In the genomic region with DNA sequence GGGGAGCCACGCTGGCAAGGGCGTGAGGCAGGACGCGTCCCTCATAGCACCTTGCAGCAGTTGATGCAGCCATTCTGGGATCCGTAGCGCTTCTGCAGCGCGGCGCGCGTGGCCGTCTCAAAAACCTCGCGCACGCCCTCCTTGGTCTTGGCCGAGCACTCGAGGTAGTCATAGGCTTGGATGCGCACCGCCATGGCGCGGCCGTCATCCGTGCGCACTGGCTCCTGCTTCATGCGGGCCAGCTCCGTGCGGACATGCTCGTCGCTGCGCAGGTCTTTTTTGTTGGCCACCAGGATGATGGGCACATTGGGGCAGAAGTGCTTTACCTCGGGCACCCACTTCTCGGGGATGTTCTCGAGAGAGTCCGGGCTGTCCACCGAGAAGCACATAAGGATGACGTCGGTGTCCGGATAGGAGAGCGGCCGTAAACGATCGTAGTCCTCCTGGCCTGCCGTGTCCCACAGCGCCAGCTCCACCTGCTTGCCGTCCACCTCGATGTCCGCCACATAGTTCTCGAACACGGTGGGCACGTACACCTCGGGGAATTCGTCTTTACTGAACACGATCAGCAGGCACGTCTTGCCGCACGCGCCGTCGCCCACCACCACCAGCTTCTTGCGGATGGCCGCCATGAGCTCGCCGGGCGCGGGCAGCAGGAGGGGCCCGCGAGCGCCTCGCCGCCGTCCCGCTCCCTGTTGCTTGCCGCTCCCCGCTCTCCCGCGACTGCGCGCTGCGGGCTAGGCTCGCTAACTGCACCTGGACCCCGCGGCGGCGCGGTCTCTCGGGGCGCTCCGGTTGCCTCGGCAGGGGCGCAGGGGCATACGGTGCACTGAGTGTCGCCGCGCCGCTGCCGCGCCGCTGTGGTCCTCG, we compare ENCODE assay signal across 8 mouse cellular contexts. TPM values are rescaled to one million over a fixed set of nuclear protein-coding genes. Genes with fewer than 3 reads are reported as not detected.
DNase-seq lines count a peak whose midpoint lies in the region; ATAC-seq lines count a peak whose summit lies in the region.

No protein-coding gene starts in this region.

- H3K4me2 ChIP-seq in hindbrain, embryonic 16.5 days (ENCODE audit: low read length) = peak overlapping the region; percentile 93
- H3K4me2 ChIP-seq in limb, embryonic 12.5 days = peak overlapping the region; percentile 94
- H3K4me2 ChIP-seq in midbrain, embryonic 11.5 days = peak overlapping the region; percentile 95

- H3K4me3 ChIP-seq in hindbrain, embryonic 16.5 days (ENCODE audit: low read length) = peak overlapping the region; percentile 93
- H3K4me3 ChIP-seq in limb, embryonic 12.5 days (replicated peaks) = peak overlapping the region; percentile 77
- peak overlapping the region; percentile 86 for H3K4me3 ChIP-seq in midbrain, embryonic 11.5 days (ENCODE audit: low read depth, low read length)

- WGBS in hindbrain, embryonic 16.5 days = under 1% methylated on average over 75 of the region's 99 CpGs
- WGBS in limb, embryonic 12.5 days = under 1% methylated on average over 99 of the region's 99 CpGs
- WGBS in midbrain, embryonic 11.5 days = under 1% methylated on average over 99 of the region's 99 CpGs

- H3K9ac ChIP-seq in hindbrain, embryonic 16.5 days (ENCODE audit: low read depth, low read length) = peak overlapping the region; percentile 85
- peak overlapping the region; percentile 93 for H3K9ac ChIP-seq in limb, embryonic 12.5 days (replicated peaks)
- peak overlapping the region; percentile 98 for H3K9ac ChIP-seq in midbrain, embryonic 11.5 days (ENCODE audit: low read length)

- no peaks in the 10 kb centered on the region for H3K27me3 ChIP-seq in hindbrain, embryonic 16.5 days (replicated peaks; ENCODE audit: control insufficient read depth, insufficient read depth, low read length)
- H3K27me3 ChIP-seq in limb, embryonic 12.5 days = no peaks in the 10 kb centered on the region
- no peaks in the 10 kb centered on the region for H3K27me3 ChIP-seq in midbrain, embryonic 11.5 days (ENCODE audit: control insufficient read depth, insufficient read depth, low read length)

- no peaks in the 10 kb centered on the region for H3K36me3 ChIP-seq in hindbrain, embryonic 16.5 days (ENCODE audit: control insufficient read depth, insufficient read depth, low read length)
- H3K36me3 ChIP-seq in limb, embryonic 12.5 days = no peaks in the 10 kb centered on the region
- no peaks in the 10 kb centered on the region for H3K36me3 ChIP-seq in midbrain, embryonic 11.5 days (ENCODE audit: control insufficient read depth, insufficient read depth, low read length)

- DNase-seq in left cerebral cortex, adult 18-20 months (ENCODE audit: low spot score in 2 of 2) = peak; percentile 52 to 60
- DNase-seq in left cerebral cortex, adult 11 months (ENCODE audit: low spot score) = no peak
- DNase-seq in cerebellum, postnatal 14 days = peak; percentile 82 to 83
- DNase-seq in gastrocnemius, adult 18-20 months (ENCODE audit: low spot score) = peak; percentile 58
- DNase-seq in midbrain, embryonic 11.5 days (ENCODE audit: low spot score, missing footprints) = peak; percentile 97
- peak; percentile 30 for DNase-seq in spleen, adult 12 weeks (ENCODE audit: low spot score)

- H3K4me1 ChIP-seq in hindbrain, embryonic 16.5 days (ENCODE audit: control insufficient read depth, insufficient read depth, low read depth, low read length) = peaks cover 28% of the 10 kb centered on the region
- H3K4me1 ChIP-seq in limb, embryonic 12.5 days (replicated peaks) = peaks cover 39% of the 10 kb centered on the region
- peaks cover 26% of the 10 kb centered on the region for H3K4me1 ChIP-seq in midbrain, embryonic 11.5 days (ENCODE audit: control insufficient read depth, insufficient read depth, low read length)

- peak overlapping the region; percentile 99 for H3K27ac ChIP-seq in hindbrain, embryonic 16.5 days (ENCODE audit: low read depth, low read length)
- peak overlapping the region; percentile 99 for H3K27ac ChIP-seq in limb, embryonic 12.5 days
- H3K27ac ChIP-seq in midbrain, embryonic 11.5 days (ENCODE audit: low read depth, low read length) = peak overlapping the region; percentile 98

- no peaks in the 10 kb centered on the region for H3K9me3 ChIP-seq in hindbrain, embryonic 16.5 days (ENCODE audit: control insufficient read depth, low read length)
- no peaks in the 10 kb centered on the region for H3K9me3 ChIP-seq in limb, embryonic 12.5 days
- no peaks in the 10 kb centered on the region for H3K9me3 ChIP-seq in midbrain, embryonic 11.5 days (ENCODE audit: control insufficient read depth, low read length)

- peak; percentile 72 for ATAC-seq in hindbrain, embryonic 16.5 days
- ATAC-seq in limb, embryonic 12.5 days (ENCODE audit: insufficient number of reproducible peaks, insufficient read depth, low FRiP score, low TSS enrichment, low read depth) = peak; percentile 0
- peak; percentile 64 for ATAC-seq in midbrain, embryonic 11.5 days (ENCODE audit: low FRiP score)

RNA-seq across cellular contexts. Expression of a gene that starts 0.6 kb away (rescaled TPM):
- total RNA-seq in left cerebral cortex, adult 18-20 months (2021) = 100 to 1,000 TPM; 250 TPM
- total RNA-seq in gastrocnemius, adult 18-20 months (2021) = 10 to 100 TPM; 43.6 to 79.2 TPM
- polyA plus RNA-seq in hindbrain, embryonic 16.5 days (2015; fragmentation: Nextera tagmentation; extraction: Ambion mirVana) = 81.3 and 86.9 TPM in 2 replicates
- polyA plus RNA-seq in limb, embryonic 12.5 days (2016; fragmentation: Nextera tagmentation; extraction: Ambion mirVana) = 32.4 and 35.1 TPM in 2 replicates
- polyA plus RNA-seq in midbrain, embryonic 11.5 days (2014; fragmentation: Nextera tagmentation; extraction: Ambion mirVana) = 58.4 and 59.8 TPM in 2 replicates

Comparison
In these comparisons a context has a peak if more than half of its experiments do, and no peak if none do; other contexts are left out.
1. ATAC-seq: peak in every context shown above with its lines; median percentile 72 in hindbrain, embryonic 16.5 days; 64 in midbrain, embryonic 11.5 days; 0 in limb, embryonic 12.5 days.